Mouse (Mus musculus) cortical plate, adult 2 months (tissue): Measurements from ENCODE around the gene Npepl1. TPM values are rescaled to one million over a fixed set of nuclear protein-coding genes. Genes with fewer than 3 reads are reported as not detected.

Source experiments
- H3K27ac ChIP-seq: fragments of 200-500 bp; 2 replicates; pipeline ENCODE4 v1.5.1; 2012; ENCODE audit warnings: low read length, control low read depth, inconsistent platforms; ENCODE audit not compliant: insufficient read depth
- H3K4me1 ChIP-seq: fragments of 200-500 bp; 2 replicates; pipeline ENCODE4 v1.6.1; 2011; ENCODE audit warnings: low read length; ENCODE audit not compliant: control insufficient read depth, insufficient read depth
- H3K4me3 ChIP-seq: fragments of 200-500 bp; 2 replicates; pipeline ENCODE4 v1.5.1; 2011; ENCODE audit warnings: mild to moderate bottlenecking, low read length, control low read depth; ENCODE audit not compliant: insufficient read depth
- CTCF ChIP-seq: fragments of 200-500 bp; IDR thresholded peaks from 2 replicates; pipeline ENCODE4 v1.5.1; 2011; ENCODE audit warnings: mild to moderate bottlenecking, control low read depth, low read length; ENCODE audit not compliant: insufficient read depth; ENCODE audit errors: extremely low read depth
- POLR2A ChIP-seq: fragments of 200-500 bp; IDR thresholded peaks from 2 replicates; pipeline ENCODE4 v1.6.1; 2011; ENCODE audit warnings: mild to moderate bottlenecking, low read length, control low read depth; ENCODE audit not compliant: insufficient read depth; ENCODE audit errors: extremely low read depth
- polyA plus RNA-seq: library from polyadenylated mRNA; depleted of rRNA; stranded (reverse); fragments of >200 nt; gene quantifications from 2 replicates; pipeline ENCODE4 v1.2.3, GENCODE M21; 2012

Npepl1 gene
- polyA plus RNA-seq, 1 experiment, result 25.2 TPM

DNA sequence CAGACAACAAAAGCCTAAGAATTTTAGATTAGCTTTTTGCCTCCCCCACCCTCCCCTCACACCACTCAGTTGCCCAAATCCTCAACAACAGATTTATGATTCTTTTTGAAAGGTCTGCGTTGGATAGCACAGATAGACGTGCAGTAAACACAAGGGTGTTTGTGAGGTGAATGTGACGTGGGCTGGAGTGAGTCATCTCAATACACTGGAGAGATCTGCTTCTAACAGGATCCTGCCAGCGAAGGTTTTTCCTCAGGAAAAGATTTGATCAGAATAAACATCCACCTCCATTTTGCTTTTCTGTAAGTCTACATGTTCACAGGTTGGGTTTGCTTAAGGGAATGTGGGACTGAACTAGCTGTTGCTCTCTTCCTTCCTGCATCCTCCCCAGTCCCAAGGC, 6.6 kb upstream of the Npepl1 start:
- TF ChIP-seq CTCF, result no peak
- TF ChIP-seq POLR2A, result no peak
- no peaks in the 10 kb centered on the region for H3K4me1 ChIP-seq
- H3K4me3 ChIP-seq, result no peak overlapping the region
- H3K27ac ChIP-seq, result no peak overlapping the region

- no peak overlapping the region for H3K27ac ChIP-seq
These were observed 2.8 kb upstream of the Npepl1 start for GRCm38 (mm10) chr2:174107375-174107774.

GRCm38 (mm10) chr2:174110783-174111549, 817 bp downstream of the Npepl1 start:
- no peak overlapping the region for H3K27ac ChIP-seq
- H3K4me1 ChIP-seq, result no peaks in the 10 kb centered on the region
- no peak overlapping the region for H3K4me3 ChIP-seq
- TF ChIP-seq POLR2A (no peak), CTCF (no peak)

More at GRCm38 (mm10) chr2:174107375-174107774, 2.8 kb upstream of the Npepl1 start:
- Histone ChIP-seq H3K4me3 (no peak overlapping the region), H3K4me1 (no peaks in the 10 kb centered on the region)
- no peak for TF ChIP-seq POLR2A
- TF ChIP-seq CTCF, result no peak

- no peak overlapping the region for H3K27ac ChIP-seq
- no peak overlapping the region for H3K4me3 ChIP-seq
- no peaks in the 10 kb centered on the region for H3K4me1 ChIP-seq
- TF ChIP-seq CTCF (no peak), POLR2A (no peak)
These were observed 2.8 kb downstream of the Npepl1 start for GRCm38 (mm10) chr2:174112931-174113330.

DNA sequence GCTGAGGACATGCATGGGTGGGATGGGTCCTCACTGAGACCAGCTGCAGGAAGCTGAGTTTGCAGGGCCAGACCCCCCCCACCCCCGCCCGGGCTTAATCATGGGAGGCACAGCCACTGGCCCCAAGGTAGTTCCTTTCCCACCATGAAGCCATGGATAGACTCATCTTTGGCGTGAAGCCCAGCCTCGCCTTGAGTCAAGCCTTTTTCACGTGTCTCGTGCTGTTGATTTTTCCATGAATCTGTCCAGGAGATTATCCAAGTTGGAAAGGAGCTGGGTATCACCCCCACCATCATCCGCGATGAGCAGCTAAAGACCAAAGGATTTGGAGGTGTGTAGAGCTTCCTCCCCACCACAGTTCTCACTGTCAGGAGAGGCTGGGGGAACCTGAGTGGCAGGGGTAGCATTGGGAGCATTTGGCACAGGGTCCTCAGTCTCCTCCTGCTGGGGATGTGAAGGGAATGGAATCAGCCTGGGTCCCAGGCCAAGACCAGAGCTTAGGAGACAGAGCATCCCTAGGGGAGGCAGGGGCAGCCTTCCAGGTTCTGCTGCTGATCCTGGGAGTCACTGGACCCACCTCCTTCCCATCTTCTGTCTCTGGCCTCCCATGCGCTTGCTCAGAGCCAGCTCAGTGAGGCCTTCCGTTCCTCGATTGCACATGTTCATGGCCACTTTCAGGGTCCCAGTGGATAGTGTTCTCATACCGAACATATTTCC, 4.2 kb downstream of the Npepl1 start:
- no peak overlapping the region for H3K4me3 ChIP-seq
- no peak for TF ChIP-seq CTCF
- TF ChIP-seq POLR2A, result no peak
- H3K27ac ChIP-seq, result no peak overlapping the region
- H3K4me1 ChIP-seq, result no peaks in the 10 kb centered on the region

DNA sequence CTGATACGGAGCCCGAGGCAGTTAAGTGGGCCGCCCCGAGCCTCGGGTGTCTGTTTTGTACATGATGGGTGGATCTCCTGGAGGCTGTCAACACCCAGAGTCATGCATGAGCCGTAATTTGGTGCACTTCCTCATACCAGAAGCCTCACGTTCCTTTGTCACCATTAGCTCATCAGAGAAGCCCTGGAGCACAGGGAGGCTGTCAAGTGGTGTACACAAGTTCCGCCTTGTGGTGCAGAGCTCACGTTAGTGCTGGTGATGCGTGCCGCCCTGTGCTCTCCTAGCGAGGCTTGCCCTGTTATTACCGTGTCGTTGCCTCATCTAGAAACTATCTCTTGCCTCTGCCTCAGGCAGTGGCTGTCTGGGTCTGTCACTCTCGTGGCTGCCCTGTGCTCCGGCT, 6.8 kb downstream of the Npepl1 start:
- TF ChIP-seq POLR2A (no peak), CTCF (no peak)
- Histone ChIP-seq H3K4me3 (no peak overlapping the region), H3K27ac (no peak overlapping the region), H3K4me1 (no peaks in the 10 kb centered on the region)

GRCm38 (mm10) chr2:174118141-174118540, 8.0 kb downstream of the Npepl1 start:
- H3K4me1 ChIP-seq, result no peaks in the 10 kb centered on the region
- H3K4me3 ChIP-seq, result no peak overlapping the region
- TF ChIP-seq CTCF (no peak), POLR2A (no peak)
- no peak overlapping the region for H3K27ac ChIP-seq

GRCm38 (mm10) chr2:174119259-174119658, 9.1 kb downstream of the Npepl1 start:
- H3K4me1 ChIP-seq, result no peaks in the 10 kb centered on the region
- TF ChIP-seq CTCF (no peak), POLR2A (no peak)
- no peak overlapping the region for H3K4me3 ChIP-seq
- no peak overlapping the region for H3K27ac ChIP-seq

- Histone ChIP-seq H3K4me1 (no peaks in the 10 kb centered on the region), H3K27ac (no peak overlapping the region), H3K4me3 (no peak overlapping the region)
- TF ChIP-seq CTCF (no peak), POLR2A (no peak)
These were observed 10.5 kb downstream of the Npepl1 start for GRCm38 (mm10) chr2:174120631-174121030.
